Comparison of ENCODE assay signal across 8 mouse cellular contexts in genomic region chr10:75222611-75222998, GRCm38 (mm10). TPM values are rescaled to one million over a fixed set of nuclear protein-coding genes. Genes with fewer than 3 reads are reported as not detected.
A peak's percentile ranks its signal among the peaks of the same experiment; 100 is the strongest.
DNase-seq lines count a peak whose midpoint lies in the region; ATAC-seq and TF ChIP-seq lines count a peak whose summit lies in the region.

No protein-coding gene starts in this region.

- H3K9me3 ChIP-seq in heart, embryonic 10.5 days, result no peaks in the 10 kb centered on the region

- H3K36me3 ChIP-seq in heart, embryonic 10.5 days, result 0 out of 2 replicates have a peak, but pooled peaks cover 4% of the 10 kb centered on the region

- H3K27ac ChIP-seq in heart, embryonic 10.5 days, result no peak overlapping the region

- H3K4me3 ChIP-seq in heart, embryonic 10.5 days, result no peak overlapping the region

- POLR2A ChIA-PET in Patski (lab: Charles Lee), result interaction anchor here (1.4 kb wide), 1 partner anchor 12 kb away, joined by 3 read pairs; no protein-coding TSS in a partner anchor

- CTCF ChIA-PET in Patski (lab: Charles Lee), result interaction anchor here (1.2 to 1.5 kb wide), 3 partner anchors 9 to 29 kb away, joined by 3 to 6 read pairs (median 4); no protein-coding TSS in a partner anchor

- TF ChIP-seq CTCF in Patski (IDR thresholded peaks at IDR 0.05), result no peak

- peaks cover 29% of the 10 kb centered on the region for H3K4me1 ChIP-seq in heart, embryonic 10.5 days

- DNase-seq in heart, adult 9 months (ENCODE audit: low spot score in 2 of 2), result peak; percentile 38 to 72
- DNase-seq in heart, embryonic 10.5 days (ENCODE audit: low spot score), result no peak
- DNase-seq in Patski (ENCODE audit: low read depth, low spot score), result peak; percentile 55
- DNase-seq in kidney, postnatal 25 days, result no peak
- no peak for DNase-seq in neural tube, embryonic 10.5 days (ENCODE audit: extremely low spot score, low spot score)
- no peak for DNase-seq in left cerebral cortex, adult 8-10 months (ENCODE audit: low spot score in 2 of 2)

- no peaks in the 10 kb centered on the region for H3K27me3 ChIP-seq in heart, embryonic 10.5 days (ENCODE audit: insufficient read depth, poor library complexity, severe bottlenecking)
- no peaks in the 10 kb centered on the region for H3K27me3 ChIP-seq in Patski

- in situ Hi-C loops in Patski (cut with MboI; ENCODE audit: low pct_unique_long_range_greater_than_20kb), result no loop called here

- peak; percentile 69 for ATAC-seq in Patski
- peak; percentile 92 for ATAC-seq in inflammation-experienced regulatory T-cells, adult 6 months
- ATAC-seq in neutrophil, adult 5-6 weeks (ENCODE audit: extremely low read depth, insufficient number of reproducible peaks, low FRiP score, poor library complexity, severe bottlenecking), result peak; percentile 85

- WGBS in heart, embryonic 10.5 days, result 75% methylated on average over 5 of the region's 5 CpGs

RNA-seq across cellular contexts. Expression of gene Specc1l, which starts 10.7 kb away (rescaled TPM):
- polyA plus RNA-seq in heart, embryonic 10.5 days (2016; fragmentation: Nextera tagmentation; extraction: Ambion mirVana), result 27.4 and 27.5 TPM in 2 replicates
- 45.8 TPM for polyA plus RNA-seq in Patski (2021)
- polyA plus RNA-seq in inflammation-experienced regulatory T-cells, adult 6 months (2017; shearing (Covaris generic)), result 10 to 100 TPM; 13.3 to 15.2 (median 13.3) TPM
- total RNA-seq in neutrophil, adult 5-6 weeks (2017), result 52.2 and 55.2 TPM in 2 replicates
- total RNA-seq in left cerebral cortex, adult 8-10 months (2022), result 10 to 100 TPM; 42.5 to 47.8 (median 44.0) TPM

Comparison
In these comparisons a context has a peak if more than half of its experiments do, and no peak if none do; other contexts are left out.
1. DNase-seq: peak in heart, adult 9 months (2 of 2) and Patski (single experiment); none in heart, embryonic 10.5 days (single experiment), kidney, postnatal 25 days (0 of 2), neural tube, embryonic 10.5 days (single experiment) and left cerebral cortex, adult 8-10 months (0 of 2).
2. Peak in every context shown above with its lines, with median percentiles within 50 percentile points of each other: ATAC-seq.